Mouse (Mus musculus) lung, postnatal 25 days (tissue): Measurements from ENCODE around the gene Tceanc2.
"Not testable (repeated sequence)": the region's sequence is repeated elsewhere in the genome, so short reads cannot be mapped to it uniquely, and the experiment has no call there.

Experiments
- DNase-seq: peaks from one replicate; pipeline ENCODE4 v3.0.0; 2022; ENCODE audit warnings: low spot score

Gene Tceanc2

GRCm38 (mm10) chr4:107126891-107127524, 51.9 kb downstream of the Tceanc2 start:
- DNase-seq = no peak

- no peak for DNase-seq
Measured at GRCm38 (mm10) chr4:107126389-107126788, 52.5 kb downstream of the Tceanc2 start.

DNA sequence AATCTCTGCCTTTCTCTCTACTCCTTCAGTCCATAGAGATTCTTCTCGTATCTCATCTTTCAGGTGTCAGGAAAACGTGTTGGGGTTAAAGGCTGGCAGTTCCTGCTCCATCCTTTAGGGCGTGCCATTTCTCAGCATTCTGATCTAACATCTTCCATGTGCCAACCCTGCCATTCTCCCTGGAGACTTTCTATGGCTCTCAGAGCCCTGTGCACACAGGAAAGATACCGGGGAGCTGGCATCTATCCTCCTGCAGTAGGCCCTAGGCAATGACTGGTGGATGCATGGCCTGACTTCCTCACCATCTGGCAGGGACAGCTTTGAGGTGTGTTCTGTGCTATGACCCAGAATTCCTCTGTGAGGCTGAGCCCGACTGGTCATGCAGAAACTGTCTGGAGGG, 53.8 kb downstream of the Tceanc2 start:
- no peak for DNase-seq

- DNase-seq = no peak
Measured at GRCm38 (mm10) chr4:107124376-107124775, 54.5 kb downstream of the Tceanc2 start.

- no peak for DNase-seq
Measured at GRCm38 (mm10) chr4:107121165-107121943, 57.6 kb downstream of the Tceanc2 start.

DNA sequence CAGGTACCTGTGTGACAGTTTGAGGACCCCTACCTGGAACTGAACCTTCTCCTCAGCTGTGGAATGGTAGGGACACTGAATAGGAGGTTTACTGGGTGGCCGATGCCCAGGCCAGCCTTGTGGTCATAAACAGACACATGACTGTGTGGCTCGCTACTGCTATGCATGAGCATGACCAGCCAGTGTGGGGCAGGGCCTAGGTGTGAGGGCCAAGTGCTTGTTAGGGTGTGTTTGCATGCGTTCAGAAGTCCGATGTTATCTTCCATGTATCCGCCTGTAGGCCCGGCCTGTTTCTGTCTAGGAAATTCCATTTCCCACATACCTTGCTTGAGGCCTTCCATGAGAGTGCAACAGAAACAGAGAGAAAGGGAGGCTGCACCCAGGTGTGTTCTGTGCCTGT, 58.2 kb downstream of the Tceanc2 start:
- no peak for DNase-seq

GRCm38 (mm10) chr4:107119056-107119455, 59.9 kb downstream of the Tceanc2 start:
- DNase-seq = peak; percentile 31

GRCm38 (mm10) chr4:107117741-107118385, 61.1 kb downstream of the Tceanc2 start:
- no peak for DNase-seq

DNA sequence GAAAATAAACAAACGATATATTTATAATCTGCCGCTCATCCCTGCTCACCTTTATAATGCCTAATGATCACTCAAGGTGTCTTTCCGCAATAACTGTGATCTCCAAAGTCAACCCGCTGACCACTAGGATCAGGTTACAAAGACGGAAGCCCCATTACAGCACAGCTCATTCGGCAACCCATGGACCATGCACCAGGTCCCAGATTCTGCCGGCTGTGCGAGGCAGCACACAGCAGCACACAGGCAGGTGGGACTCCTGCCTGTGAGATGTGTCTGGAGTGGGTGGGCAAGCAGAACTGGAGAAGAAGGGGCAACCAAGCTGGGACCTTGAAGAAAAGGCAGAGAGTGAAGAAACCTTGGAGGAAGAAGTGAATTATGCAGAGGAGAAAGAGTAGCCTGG, 64.6 kb downstream of the Tceanc2 start:
- DNase-seq = no peak

DNA sequence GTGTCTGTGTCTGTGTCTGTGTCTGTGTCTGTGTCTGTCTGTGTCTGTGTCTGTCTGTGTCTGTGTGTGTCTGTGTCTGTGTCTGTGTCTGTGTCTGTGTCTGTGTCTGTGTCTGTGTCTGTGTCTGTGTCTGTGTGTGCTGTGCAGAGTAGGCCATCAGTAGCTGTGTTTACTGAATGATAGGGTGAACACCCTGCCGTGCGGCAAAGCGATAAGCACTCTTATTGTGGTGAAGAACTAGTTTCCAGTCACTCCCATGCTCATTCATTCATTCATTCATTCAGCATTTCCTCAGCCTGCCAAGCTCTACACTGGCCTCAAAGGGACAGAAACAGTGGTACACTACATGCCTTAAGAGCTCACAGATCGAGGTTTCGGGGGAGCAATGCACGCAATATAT, 69.7 kb downstream of the Tceanc2 start:
- not testable (repeated sequence) for DNase-seq

- no peak for DNase-seq
Measured at GRCm38 (mm10) chr4:107108291-107108731, 70.6 kb downstream of the Tceanc2 start.

DNA sequence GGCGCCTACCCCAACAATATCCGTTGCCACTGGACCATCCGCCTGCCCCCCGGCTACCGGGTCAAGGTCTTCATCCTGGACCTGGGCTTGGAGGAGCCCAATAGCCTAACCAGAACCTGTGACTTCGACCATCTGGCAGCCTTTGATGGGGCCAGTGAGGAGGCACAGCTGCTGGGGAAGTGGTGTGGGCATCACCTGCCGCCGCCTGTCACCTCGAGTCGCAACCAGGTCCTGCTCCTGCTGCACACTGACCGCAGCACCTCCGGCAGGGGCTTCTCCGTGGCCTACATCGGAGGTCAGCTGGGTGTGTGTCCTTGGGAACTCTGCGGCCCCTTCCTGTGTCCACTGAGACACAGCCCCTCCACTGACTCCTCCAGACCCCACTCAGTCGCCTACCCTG, 72.1 kb downstream of the Tceanc2 start:
- no peak for DNase-seq

DNA sequence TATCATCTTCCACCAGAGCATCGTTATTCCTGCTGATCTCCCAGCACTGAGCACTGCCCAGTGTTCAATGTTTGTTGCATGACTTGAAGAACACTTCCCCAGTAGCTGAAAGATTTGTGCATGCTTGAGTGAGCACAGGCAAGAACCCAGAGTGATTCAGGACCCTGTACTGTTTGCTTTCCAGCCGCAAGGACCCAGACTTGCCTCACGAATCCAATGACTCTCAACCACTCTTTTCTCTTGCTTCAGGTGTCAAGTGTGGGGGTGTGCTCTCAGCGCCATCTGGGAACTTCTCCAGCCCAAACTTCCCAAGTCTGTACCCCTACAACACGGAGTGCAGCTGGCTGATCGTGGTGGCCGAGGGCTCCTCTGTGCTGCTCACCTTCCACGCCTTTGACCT, 76.7 kb downstream of the Tceanc2 start:
- DNase-seq = no peak

DNA sequence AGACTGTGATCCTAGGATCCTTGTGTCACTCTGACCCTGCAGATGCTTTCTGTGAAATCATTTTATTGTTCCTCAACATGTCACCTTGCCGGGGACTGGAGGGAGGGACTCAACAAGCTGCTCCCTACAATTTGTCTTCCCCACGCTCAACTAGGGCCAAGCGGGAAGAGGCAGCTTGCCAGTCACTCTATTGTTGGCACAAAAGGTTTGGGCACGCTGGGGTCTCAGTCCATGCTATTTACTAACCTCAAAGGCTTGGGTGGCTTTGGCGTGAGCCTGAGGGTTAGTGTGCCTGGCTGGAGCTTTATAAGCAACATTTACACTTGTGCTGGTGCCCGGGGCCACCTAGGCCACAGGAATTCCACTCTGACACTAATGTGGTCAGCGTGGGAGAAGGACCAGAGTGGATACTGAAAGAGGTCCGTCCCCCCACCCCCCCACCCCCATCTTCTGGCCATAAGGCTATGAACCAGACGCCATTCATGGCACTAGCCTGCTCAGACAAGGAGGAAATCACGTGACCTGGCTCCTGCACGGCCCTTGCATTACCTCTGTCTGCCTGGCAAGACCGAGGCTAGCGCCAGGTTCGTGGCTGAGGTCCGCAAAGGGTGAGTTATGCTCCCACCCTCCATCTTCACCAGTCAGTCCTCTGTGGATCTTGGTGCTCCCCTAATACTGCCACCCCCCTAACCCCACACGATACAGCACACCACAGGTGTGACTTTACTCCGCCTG, 80.0 kb downstream of the Tceanc2 start:
- no peak for DNase-seq

DNA sequence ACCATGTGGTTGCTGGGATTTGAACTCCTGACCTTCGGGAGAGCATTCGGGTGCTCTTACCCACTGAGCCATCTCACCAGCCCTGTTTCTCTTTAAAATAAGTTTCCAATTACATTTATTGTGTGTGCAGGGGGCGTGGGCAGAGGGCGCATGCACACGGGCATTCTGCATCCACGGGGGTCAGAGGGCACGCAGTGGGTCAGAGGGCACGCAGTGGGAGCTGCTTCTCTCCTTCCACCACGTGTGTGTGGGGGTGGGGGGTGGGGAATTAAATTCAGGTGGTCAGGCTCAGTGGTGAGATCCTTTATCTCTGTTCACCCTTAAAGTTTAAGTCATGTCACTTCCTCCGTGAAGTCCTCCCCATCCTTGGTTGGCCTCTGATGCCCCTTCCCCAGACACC, 80.5 kb downstream of the Tceanc2 start:
- DNase-seq = no peak

- no peak for DNase-seq
Measured at GRCm38 (mm10) chr4:107097871-107098270, 81.0 kb downstream of the Tceanc2 start.

- DNase-seq = no peak
Measured at GRCm38 (mm10) chr4:107096841-107097373, 82.0 kb downstream of the Tceanc2 start, which contains the start of gene Cdcp2. Gene Cdcp2, plus strand, starts transcription at chr4:107096891.

DNA sequence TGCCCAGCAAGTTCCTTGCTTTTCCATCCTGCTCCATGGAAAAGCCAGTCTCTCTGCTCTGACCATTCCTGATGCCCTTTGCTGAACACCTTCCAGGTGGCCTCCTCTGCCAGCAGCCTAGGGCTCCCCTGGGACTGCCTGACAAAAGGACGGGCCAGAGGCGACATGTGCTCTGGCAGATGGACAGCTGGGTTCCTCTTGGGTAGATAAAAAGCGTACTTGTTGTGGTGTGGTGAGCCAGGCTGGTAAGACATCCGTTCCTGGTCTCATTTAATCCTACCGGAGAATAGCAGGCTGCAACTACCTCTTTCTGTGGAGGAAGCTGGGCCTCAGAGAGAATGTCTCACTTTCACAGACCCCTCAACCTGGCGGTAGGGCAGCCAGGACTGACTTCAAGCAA, 82.9 kb downstream of the Tceanc2 start:
- no peak for DNase-seq

GRCm38 (mm10) chr4:107094484-107095187, 84.3 kb downstream of the Tceanc2 start:
- DNase-seq = no peak

- DNase-seq = no peak
Measured at GRCm38 (mm10) chr4:107091696-107092095, 87.2 kb downstream of the Tceanc2 start.

GRCm38 (mm10) chr4:107084858-107085257, 94.1 kb downstream of the Tceanc2 start:
- DNase-seq = no peak
